Mouse (Mus musculus) thymus, adult 2 months (tissue): ENCODE results near the gene Tbl3. TPM values are rescaled to one million over a fixed set of nuclear protein-coding genes. Genes with fewer than 3 reads are reported as not detected.

ENCODE experiments used
- DNase-seq: peaks from one replicate; pipeline ENCODE4 v3.0.0; 2021
- H3K27ac ChIP-seq: fragments of 200-500 bp; 2 replicates; pipeline ENCODE4 v1.5.1; 2012; ENCODE audit warnings: low read length, control low read depth; ENCODE audit not compliant: control insufficient read depth, insufficient read depth
- H3K27me3 ChIP-seq: fragments of 200-500 bp; 2 replicates; pipeline ENCODE4 v1.6.1; 2012; ENCODE audit warnings: mild to moderate bottlenecking, low read length, moderate library complexity, mixed read lengths; ENCODE audit not compliant: control insufficient read depth, insufficient read depth
- H3K36me3 ChIP-seq: fragments of 200-500 bp; 2 replicates; pipeline ENCODE4 v1.6.1; 2012; ENCODE audit warnings: mild to moderate bottlenecking, low read length, moderate library complexity; ENCODE audit not compliant: control insufficient read depth, insufficient read depth
- H3K4me1 ChIP-seq: fragments of 200-500 bp; replicated peaks from 2 replicates; pipeline ENCODE4 v1.6.1; 2012; ENCODE audit warnings: low read length; ENCODE audit not compliant: control insufficient read depth, insufficient read depth
- H3K4me3 ChIP-seq: fragments of 200-500 bp; 2 replicates; pipeline ENCODE4 v1.5.1; 2012; ENCODE audit warnings: mild to moderate bottlenecking, low read length, control low read depth, moderate library complexity; ENCODE audit not compliant: control insufficient read depth, insufficient read depth
- CTCF ChIP-seq: fragments of 200-500 bp; IDR thresholded peaks from 2 replicates; pipeline ENCODE4 v1.5.1; 2012; ENCODE audit warnings: mild to moderate bottlenecking, control low read depth, low read length, moderate library complexity, borderline replicate concordance; ENCODE audit not compliant: control insufficient read depth, poor library complexity, insufficient read depth; ENCODE audit errors: extremely low read depth
- POLR2A ChIP-seq: fragments of 200-500 bp; IDR thresholded peaks from 2 replicates; pipeline ENCODE4 v1.6.1; 2012; ENCODE audit warnings: mild to moderate bottlenecking, low read length, control low read depth, moderate library complexity; ENCODE audit not compliant: control insufficient read depth, poor library complexity, insufficient read depth; ENCODE audit errors: extremely low read depth
- WGBS: fragments of 180-500 bp; shearing (Covaris S2); methylation state at CpG from one replicate; pipeline ENCODE4 v1.1.7; 2018; 5-methylcytosine and 5-hydroxymethylcytosine counted together
- polyA plus RNA-seq: library from polyadenylated mRNA; depleted of rRNA; stranded (reverse); fragments of >200 nt; gene quantifications from 2 replicates; pipeline ENCODE4 v1.2.3, GENCODE M21; 2012

Tbl3 gene
- polyA plus RNA-seq, 1 experiment: 109 TPM

- TF ChIP-seq POLR2A: no peak
- no peak for TF ChIP-seq CTCF
- H3K4me3 ChIP-seq: no peak overlapping the region
- no peak for DNase-seq
- H3K27ac ChIP-seq: no peak overlapping the region
- 98% methylated on average over 24 of the region's 24 CpGs for WGBS
- H3K36me3 ChIP-seq: peaks cover 22% of the 10 kb centered on the region; the same call in 1 of the 2 replicates
- no peaks in the 10 kb centered on the region for H3K4me1 ChIP-seq
- H3K27me3 ChIP-seq: no peaks in the 10 kb centered on the region
These were observed 29.9 kb downstream of the Tbl3 start for GRCm38 (mm10) chr17:24677500-24678080.

- no peak for TF ChIP-seq POLR2A
- no peak for TF ChIP-seq CTCF
These were observed 30.6 kb downstream of the Tbl3 start for GRCm38 (mm10) chr17:24676877-24677276.

DNA sequence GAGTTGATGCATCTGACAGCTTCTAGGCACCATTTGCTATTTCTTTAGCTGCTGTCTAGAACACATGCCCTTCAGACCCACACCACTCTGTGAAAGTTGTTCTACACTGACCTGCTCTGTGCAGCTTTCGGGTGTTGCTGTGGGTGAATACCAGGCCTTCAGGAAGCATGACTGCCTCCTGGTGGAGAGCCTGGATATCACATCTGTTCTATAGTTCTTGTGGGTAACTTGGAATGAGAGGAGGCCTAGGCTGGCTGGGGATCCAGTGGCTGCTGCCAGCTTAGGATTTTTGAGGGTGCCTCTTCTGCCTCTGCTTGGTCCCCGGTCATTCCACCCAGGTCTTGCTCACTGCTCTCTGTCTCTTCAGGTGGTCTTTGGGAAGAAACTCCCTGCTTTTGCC, 31.3 kb downstream of the Tbl3 start:
- H3K27me3 ChIP-seq: no peaks in the 10 kb centered on the region
- peaks cover 10% of the 10 kb centered on the region for H3K4me1 ChIP-seq
- no peak for TF ChIP-seq POLR2A
- peak; percentile 61; the same call in 1 of the 2 replicates for TF ChIP-seq CTCF
- H3K36me3 ChIP-seq: peaks cover 22% of the 10 kb centered on the region; the same call in 1 of the 2 replicates
- H3K4me3 ChIP-seq: no peak overlapping the region
- H3K27ac ChIP-seq: no peak overlapping the region
- peak; percentile 74 for DNase-seq
- 74% methylated on average over 2 of the region's 2 CpGs for WGBS

More at GRCm38 (mm10) chr17:24676877-24677276, 30.6 kb downstream of the Tbl3 start:
- Histone ChIP-seq H3K27ac (no peak overlapping the region), H3K4me3 (no peak overlapping the region), H3K4me1 (peaks cover 4% of the 10 kb centered on the region; the same call in 1 of the 2 replicates), H3K36me3 (peaks cover 22% of the 10 kb centered on the region; the same call in 1 of the 2 replicates), H3K27me3 (no peaks in the 10 kb centered on the region)
- 86% methylated on average over 5 of the region's 5 CpGs for WGBS
- DNase-seq: no peak

DNA sequence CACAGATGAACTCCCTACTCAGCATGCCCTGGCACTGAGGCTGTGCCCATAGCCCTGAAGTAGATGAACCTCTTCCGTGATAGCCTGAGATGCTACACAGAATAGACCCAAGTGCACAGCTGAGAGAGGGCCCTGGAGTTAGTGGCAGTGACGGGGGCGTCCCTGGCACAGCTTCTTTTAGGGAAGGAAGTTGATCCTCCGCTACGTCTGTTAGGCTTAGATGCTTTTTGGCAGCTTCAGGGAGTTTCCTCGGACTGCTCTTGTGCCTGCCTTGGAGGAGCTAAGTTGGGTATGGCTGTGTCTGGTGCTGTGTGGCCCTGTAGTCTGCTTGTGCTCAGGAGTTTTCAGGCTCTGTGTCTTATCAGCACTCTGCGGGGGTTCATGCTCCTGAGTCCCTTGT, 33.2 kb downstream of the Tbl3 start:
- Histone ChIP-seq H3K27ac (no peak overlapping the region), H3K4me1 (peaks cover 18% of the 10 kb centered on the region), H3K36me3 (peaks cover 17% of the 10 kb centered on the region; the same call in 1 of the 2 replicates), H3K27me3 (no peaks in the 10 kb centered on the region), H3K4me3 (no peak overlapping the region)
- TF ChIP-seq POLR2A (no peak), CTCF (no peak)
- DNase-seq: no peak
- WGBS: 77% methylated on average over 7 of the region's 7 CpGs

DNA sequence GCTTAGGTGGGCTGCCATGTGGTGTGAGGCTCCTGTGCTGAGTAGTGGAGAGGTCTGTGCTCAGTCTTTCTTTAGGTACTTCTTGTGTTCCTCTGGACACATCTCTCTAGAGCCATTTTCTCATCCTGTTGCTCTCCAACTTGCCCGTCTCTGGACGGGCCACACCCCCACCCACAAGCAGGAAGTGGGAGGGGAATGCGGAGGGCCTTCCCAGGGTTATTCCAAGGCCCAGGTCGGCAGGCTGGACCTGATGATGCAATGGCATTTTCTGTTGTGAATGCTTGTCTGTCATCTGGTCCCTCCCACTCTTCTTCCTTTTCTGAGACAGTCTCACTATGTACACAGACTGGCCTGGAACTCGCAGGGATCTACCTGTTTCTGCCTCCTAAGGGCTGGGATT, 35.3 kb downstream of the Tbl3 start:
- 47% methylated on average over 5 of the region's 5 CpGs for WGBS
- TF ChIP-seq CTCF: no peak
- TF ChIP-seq POLR2A: no peak

GRCm38 (mm10) chr17:24671346-24671745, 36.1 kb downstream of the Tbl3 start:
- 73% methylated on average over 5 of the region's 5 CpGs for WGBS
- peaks cover 20% of the 10 kb centered on the region for H3K4me1 ChIP-seq
- DNase-seq: no peak
- H3K4me3 ChIP-seq: no peak overlapping the region
- H3K36me3 ChIP-seq: no peaks in the 10 kb centered on the region
- TF ChIP-seq CTCF (peak; percentile 17; the same call in 1 of the 2 replicates), POLR2A (no peak)
- no peak overlapping the region for H3K27ac ChIP-seq
- H3K27me3 ChIP-seq: no peaks in the 10 kb centered on the region

More for the DNA sequence above, 35.3 kb downstream of the Tbl3 start:
- no peak for DNase-seq
- Histone ChIP-seq H3K27ac (no peak overlapping the region), H3K36me3 (peaks cover 4% of the 10 kb centered on the region; the same call in 1 of the 2 replicates), H3K27me3 (no peaks in the 10 kb centered on the region), H3K4me3 (no peak overlapping the region), H3K4me1 (peaks cover 20% of the 10 kb centered on the region)
